Mouse (Mus musculus) neural tube, embryonic 15.5 days (tissue): ENCODE data around the gene Zfyve27. TPM values are rescaled to one million over a fixed set of nuclear protein-coding genes. Genes with fewer than 3 reads are reported as not detected.

ENCODE experiments used
- ATAC-seq: fragments of 200-750 bp; cut with Nextera tagmentation; 2 replicates; pipeline ENCODE4 v1.8.0; 2017; ENCODE audit warnings: mild to moderate bottlenecking, moderate TSS enrichment, moderate library complexity; ENCODE audit not compliant: low FRiP score
- H3K27ac ChIP-seq: fragments of 300-500 bp; sonication (generic); replicated peaks from 2 replicates; pipeline ENCODE4 v1.5.1; 2015; ENCODE audit warnings: mild to moderate bottlenecking, inconsistent platforms
- H3K27me3 ChIP-seq: fragments of 300-500 bp; sonication (generic); replicated peaks from 2 replicates; pipeline ENCODE4 v1.6.1; 2015; ENCODE audit warnings: inconsistent platforms
- H3K36me3 ChIP-seq: fragments of 300-500 bp; sonication (generic); 2 replicates; pipeline ENCODE4 v1.6.1; 2015; ENCODE audit warnings: inconsistent platforms
- H3K4me1 ChIP-seq: fragments of 300-500 bp; sonication (generic); 2 replicates; pipeline ENCODE4 v1.6.1; 2015; ENCODE audit warnings: inconsistent platforms
- H3K4me2 ChIP-seq: fragments of 300-500 bp; sonication (generic); 2 replicates; pipeline ENCODE4 v1.6.1; 2015; ENCODE audit warnings: inconsistent platforms, mild to moderate bottlenecking, moderate library complexity
- H3K4me3 ChIP-seq: fragments of 300-500 bp; sonication (generic); replicated peaks from 2 replicates; pipeline ENCODE4 v1.5.1; 2015; ENCODE audit warnings: mild to moderate bottlenecking, inconsistent platforms
- H3K9ac ChIP-seq: fragments of 300-500 bp; sonication (generic); replicated peaks from 2 replicates; pipeline ENCODE4 v1.6.1; 2015; ENCODE audit warnings: mild to moderate bottlenecking, inconsistent platforms
- H3K9me3 ChIP-seq: fragments of 300-500 bp; sonication (generic); replicated peaks from 2 replicates; pipeline ENCODE4 v1.6.1; 2016; ENCODE audit warnings: inconsistent platforms
- WGBS: fragments of 180-500 bp; shearing (Covaris S2); methylation state at CpG from one replicate; pipeline ENCODE4 v1.1.7; 2015; ENCODE audit warnings: mixed read lengths; 5-methylcytosine and 5-hydroxymethylcytosine counted together
- polyA plus RNA-seq: library from polyadenylated mRNA; unstranded; fragments of >200 nt; fragmentation: Nextera tagmentation; extraction: Ambion mirVana; gene quantifications from 2 replicates; pipeline ENCODE4 v1.2.1, GENCODE M21; 2015

Gene Zfyve27
- polyA plus RNA-seq, result 58.0 and 62.6 TPM in 2 replicates

GRCm38 (mm10) chr19:42163764-42164163 lies at the start of gene Zfyve27:
Gene Zfyve27 (plus strand): TSS chr19:42163951.
- ATAC-seq, result no peak
- peaks cover 12% of the 10 kb centered on the region for H3K27me3 ChIP-seq
- peaks cover 21% of the 10 kb centered on the region; the same call in 1 of the 2 replicates for H3K4me1 ChIP-seq
- no peaks in the 10 kb centered on the region for H3K9me3 ChIP-seq
- 0 out of 2 replicates have a peak within 1 kb of the TSS, but pooled peaks have one; percentile 9 for H3K4me2 ChIP-seq
- H3K9ac ChIP-seq, result no peak within 1 kb of the TSS
- no peak within 1 kb of the TSS for H3K4me3 ChIP-seq
- H3K36me3 ChIP-seq, result no peaks in the 10 kb centered on the region
- 68% methylated on average over 5 of the region's 5 CpGs for WGBS
- 0 out of 2 replicates have a peak within 1 kb of the TSS, but pooled peaks have one; percentile 39 for H3K27ac ChIP-seq

- Histone ChIP-seq H3K4me2 (no peak overlapping the region), H3K36me3 (peaks cover 69% of the 10 kb centered on the region), H3K9ac (no peak overlapping the region), H3K27me3 (no peaks in the 10 kb centered on the region), H3K27ac (no peak overlapping the region), H3K4me3 (no peak overlapping the region), H3K4me1 (no peaks in the 10 kb centered on the region), H3K9me3 (no peaks in the 10 kb centered on the region)
- 89% methylated on average over 4 of the region's 4 CpGs for WGBS
- ATAC-seq, result no peak
These were observed 47.9 kb upstream of the Zfyve27 start for GRCm38 (mm10) chr19:42115783-42116335.

- H3K27ac ChIP-seq, result no peak overlapping the region
- H3K27me3 ChIP-seq, result no peaks in the 10 kb centered on the region
- no peak for ATAC-seq
- no peaks in the 10 kb centered on the region for H3K9me3 ChIP-seq
- H3K9ac ChIP-seq, result no peak overlapping the region
- peaks cover 84% of the 10 kb centered on the region for H3K36me3 ChIP-seq
- H3K4me1 ChIP-seq, result no peaks in the 10 kb centered on the region
- 97% methylated on average over 9 of the region's 9 CpGs for WGBS
- no peak overlapping the region for H3K4me3 ChIP-seq
- H3K4me2 ChIP-seq, result no peak overlapping the region
These were observed 45.6 kb upstream of the Zfyve27 start for GRCm38 (mm10) chr19:42118142-42118541.

DNA sequence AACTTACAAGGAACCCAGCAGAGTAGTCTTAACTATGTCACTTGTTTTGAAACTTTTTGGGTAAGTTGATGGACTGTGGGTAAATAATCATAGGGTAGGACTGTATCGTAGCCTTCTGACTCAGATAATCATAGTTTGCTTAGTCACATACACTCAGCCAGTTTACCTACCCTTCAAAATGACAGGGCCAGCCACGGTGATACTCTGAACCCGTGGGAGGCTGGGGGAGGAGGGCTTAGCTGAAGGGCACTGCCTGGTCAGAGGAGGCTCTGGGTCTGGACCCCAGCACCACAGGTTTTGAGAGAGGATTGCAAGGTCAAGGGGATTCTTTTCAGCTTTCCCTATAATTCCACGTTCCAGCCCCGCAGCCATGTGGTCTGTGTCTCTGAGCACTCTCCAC lies 45.2 kb upstream of the Zfyve27 start:
- 96% methylated on average over 5 of the region's 5 CpGs for WGBS
- no peak for ATAC-seq

DNA sequence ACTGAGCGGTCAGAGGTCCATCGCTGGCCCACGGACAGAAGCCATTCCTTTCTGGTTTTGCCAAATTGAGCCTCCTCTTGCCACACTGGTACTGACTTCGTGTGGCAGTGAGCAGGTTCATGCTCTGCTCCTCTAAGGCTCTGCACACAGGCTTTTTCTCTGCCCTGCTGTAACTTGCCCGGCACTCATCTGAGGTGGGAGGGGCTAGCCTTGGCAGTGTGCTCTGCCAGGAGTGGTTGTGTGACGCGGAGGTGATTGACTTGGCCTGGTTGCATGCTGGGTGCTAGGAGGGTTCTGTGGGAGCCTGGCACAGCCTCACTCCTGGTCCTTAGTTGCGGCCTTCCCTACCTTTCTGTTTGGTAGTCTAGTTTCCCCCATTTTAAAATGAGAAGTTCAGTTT lies 43.3 kb upstream of the Zfyve27 start:
- Histone ChIP-seq H3K9ac (no peak overlapping the region), H3K4me2 (no peak overlapping the region), H3K4me3 (no peak overlapping the region), H3K27ac (no peak overlapping the region), H3K27me3 (no peaks in the 10 kb centered on the region), H3K36me3 (peaks cover 83% of the 10 kb centered on the region), H3K4me1 (no peaks in the 10 kb centered on the region; the same call in 1 of the 2 replicates), H3K9me3 (no peaks in the 10 kb centered on the region)
- 92% methylated on average over 8 of the region's 8 CpGs for WGBS
- no peak for ATAC-seq

More for the DNA sequence above, 45.2 kb upstream of the Zfyve27 start:
- Histone ChIP-seq H3K4me1 (no peaks in the 10 kb centered on the region), H3K9me3 (no peaks in the 10 kb centered on the region), H3K27me3 (no peaks in the 10 kb centered on the region), H3K9ac (no peak overlapping the region), H3K4me2 (no peak overlapping the region), H3K27ac (no peak overlapping the region), H3K36me3 (peaks cover 84% of the 10 kb centered on the region), H3K4me3 (no peak overlapping the region)

GRCm38 (mm10) chr19:42124684-42125083 lies 39.1 kb upstream of the Zfyve27 start:
- H3K4me2 ChIP-seq, result no peak overlapping the region
- no peak overlapping the region for H3K27ac ChIP-seq
- peaks cover 9% of the 10 kb centered on the region for H3K27me3 ChIP-seq
- 88% methylated on average over 13 of the region's 13 CpGs for WGBS
- H3K4me3 ChIP-seq, result no peak overlapping the region
- H3K36me3 ChIP-seq, result peaks cover 46% of the 10 kb centered on the region
- no peak for ATAC-seq
- H3K9me3 ChIP-seq, result no peaks in the 10 kb centered on the region
- H3K4me1 ChIP-seq, result peaks cover 18% of the 10 kb centered on the region
- H3K9ac ChIP-seq, result no peak overlapping the region

DNA sequence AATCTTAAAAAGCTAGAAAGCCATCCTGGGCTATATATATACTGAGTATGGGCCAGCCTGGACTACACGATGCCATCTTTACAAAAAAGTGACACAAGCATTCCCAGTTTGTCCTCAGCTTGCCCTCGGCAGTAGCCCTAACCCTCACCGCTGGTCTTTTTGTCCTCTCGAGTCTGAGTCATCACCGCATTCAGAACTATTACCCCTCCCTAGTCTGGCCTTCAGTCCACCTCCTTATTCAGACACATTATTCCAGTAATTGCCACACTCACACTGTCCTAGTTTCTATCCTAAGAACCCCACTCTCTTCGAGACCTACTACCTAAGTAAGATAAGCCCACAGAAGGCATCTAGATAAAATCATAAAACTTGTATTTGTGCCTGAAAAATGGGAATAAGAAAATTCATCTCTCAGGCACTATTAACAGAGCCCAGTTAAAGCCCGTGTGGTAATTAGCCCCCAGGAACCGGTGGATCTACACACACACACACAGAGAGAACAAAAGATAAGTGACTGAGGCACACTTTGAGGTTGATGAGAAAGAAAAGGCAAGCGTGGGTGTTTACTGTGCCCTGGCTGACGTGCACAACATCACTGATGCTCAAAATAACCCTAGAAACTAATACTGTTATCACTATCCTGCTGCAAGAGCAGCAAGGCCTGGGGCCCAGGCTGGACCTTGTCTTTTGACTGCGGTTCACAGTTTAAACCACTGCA lies 38.1 kb upstream of the Zfyve27 start:
- WGBS, result 75% methylated on average over 11 of the region's 11 CpGs
- Histone ChIP-seq H3K27me3 (peaks cover 9% of the 10 kb centered on the region), H3K4me1 (peaks cover 24% of the 10 kb centered on the region), H3K36me3 (peaks cover 36% of the 10 kb centered on the region), H3K9ac (no peak overlapping the region), H3K4me3 (no peak overlapping the region), H3K9me3 (no peaks in the 10 kb centered on the region), H3K27ac (no peak overlapping the region), H3K4me2 (no peak overlapping the region)
- ATAC-seq, result no peak

GRCm38 (mm10) chr19:42126219-42126605 lies 37.5 kb upstream of the Zfyve27 start:
- no peaks in the 10 kb centered on the region for H3K9me3 ChIP-seq
- peaks cover 24% of the 10 kb centered on the region for H3K4me1 ChIP-seq
- ATAC-seq, result no peak
- no peak overlapping the region for H3K27ac ChIP-seq
- 90% methylated on average over 6 of the region's 6 CpGs for WGBS
- no peak overlapping the region for H3K4me2 ChIP-seq
- H3K4me3 ChIP-seq, result no peak overlapping the region
- peaks cover 9% of the 10 kb centered on the region for H3K27me3 ChIP-seq
- H3K36me3 ChIP-seq, result peaks cover 31% of the 10 kb centered on the region
- no peak overlapping the region for H3K9ac ChIP-seq

- WGBS, result 86% methylated on average over 5 of the region's 5 CpGs
- no peak overlapping the region for H3K4me3 ChIP-seq
- no peak overlapping the region for H3K27ac ChIP-seq
- no peak overlapping the region for H3K4me2 ChIP-seq
- H3K4me1 ChIP-seq, result peaks cover 24% of the 10 kb centered on the region
- ATAC-seq, result no peak
- peaks cover 9% of the 10 kb centered on the region for H3K27me3 ChIP-seq
- no peak overlapping the region for H3K9ac ChIP-seq
- H3K9me3 ChIP-seq, result no peaks in the 10 kb centered on the region
- H3K36me3 ChIP-seq, result peaks cover 26% of the 10 kb centered on the region
These were observed 36.7 kb upstream of the Zfyve27 start for GRCm38 (mm10) chr19:42127024-42127423.

DNA sequence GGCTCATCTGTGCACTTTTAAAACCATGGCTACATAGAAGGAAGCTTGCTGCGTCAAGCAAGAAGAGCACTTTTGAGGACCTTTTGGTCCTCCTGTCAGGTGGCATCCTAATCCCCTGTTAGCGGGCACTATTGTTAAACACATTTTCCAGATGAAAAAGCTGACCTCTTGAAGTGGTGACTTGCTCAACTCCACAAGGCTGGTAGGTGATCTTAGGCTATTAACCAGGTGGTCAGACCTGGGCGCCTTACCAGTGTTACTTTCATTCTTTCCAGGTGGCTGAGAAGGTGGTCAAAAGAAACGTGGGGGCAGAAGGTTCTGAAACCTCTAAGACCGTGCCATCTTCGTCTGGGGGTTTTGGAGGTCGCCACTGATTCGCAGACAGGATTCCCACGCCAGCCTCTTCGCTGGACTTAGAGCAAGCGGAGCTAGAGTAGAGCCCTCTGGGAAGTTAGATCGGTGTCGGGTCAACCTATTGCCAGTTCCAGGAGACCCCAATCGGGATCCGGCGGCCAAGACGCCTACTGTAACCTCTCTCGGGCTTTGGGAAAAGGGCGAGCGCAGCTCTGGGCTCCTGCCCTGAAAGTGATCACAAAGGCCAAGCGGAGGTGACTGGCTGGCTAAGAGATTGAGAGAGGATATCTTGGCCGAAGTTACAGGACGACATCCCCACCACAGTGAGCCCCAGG lies 35.6 kb upstream of the Zfyve27 start:
- 5% methylated on average over 23 of the region's 23 CpGs for WGBS
- H3K4me2 ChIP-seq, result peak overlapping the region; percentile 98
- H3K36me3 ChIP-seq, result peaks cover 15% of the 10 kb centered on the region
- peaks cover 24% of the 10 kb centered on the region for H3K4me1 ChIP-seq
- H3K9ac ChIP-seq, result peak overlapping the region; percentile 70
- H3K27ac ChIP-seq, result peak overlapping the region; percentile 69
- H3K4me3 ChIP-seq, result peak overlapping the region; percentile 64
- ATAC-seq, result peak; percentile 15
- H3K9me3 ChIP-seq, result no peaks in the 10 kb centered on the region
- peaks cover 9% of the 10 kb centered on the region for H3K27me3 ChIP-seq

DNA sequence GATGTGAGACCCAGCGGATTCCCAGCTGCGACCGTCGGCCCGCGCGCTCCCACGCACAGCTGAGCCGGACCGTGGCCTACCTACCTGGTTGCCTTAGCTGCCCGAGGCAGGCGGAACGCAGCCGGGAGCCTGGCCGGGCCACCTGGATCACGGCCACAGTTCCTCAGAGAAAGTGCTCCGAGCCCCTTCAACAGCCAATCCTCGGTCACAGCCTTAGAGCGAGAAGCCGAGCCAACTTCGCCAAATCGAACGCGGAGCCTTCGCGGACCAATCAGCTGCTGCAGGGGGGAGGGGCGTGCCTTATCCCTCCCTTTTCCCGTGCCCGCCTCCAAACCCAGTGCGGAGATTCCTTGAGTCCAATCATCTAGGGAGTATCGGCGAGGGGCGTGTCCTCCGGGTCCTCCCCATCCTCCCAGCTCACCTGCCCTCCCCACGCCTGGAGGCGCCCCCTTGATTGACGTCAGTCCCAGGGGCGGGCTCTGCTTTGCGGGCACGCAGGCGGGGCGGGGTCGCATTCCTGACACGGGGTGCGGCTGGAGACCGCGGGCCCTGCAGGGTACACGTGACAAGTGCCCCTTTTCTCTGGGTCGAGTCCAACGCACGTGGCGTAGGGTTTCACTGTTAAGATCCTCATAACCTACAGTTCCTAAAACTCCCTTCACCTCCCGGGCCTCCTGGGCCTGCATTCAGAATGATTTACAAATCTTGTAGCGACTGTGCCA lies 34.8 kb upstream of the Zfyve27 start, which contains the start of gene Avpi1:
TSS of gene Avpi1 (minus strand) at position 273 of the 722 bp plus-strand sequence.
- peak within 1 kb of the TSS; percentile 64 for H3K4me3 ChIP-seq
- peak; percentile 97 for ATAC-seq
- no peaks in the 10 kb centered on the region for H3K9me3 ChIP-seq
- under 1% methylated on average over 54 of the region's 54 CpGs for WGBS
- peaks cover 24% of the 10 kb centered on the region for H3K4me1 ChIP-seq
- H3K4me2 ChIP-seq, result peak within 1 kb of the TSS; percentile 98
- H3K36me3 ChIP-seq, result peaks cover 8% of the 10 kb centered on the region; the same call in 1 of the 2 replicates
- H3K27ac ChIP-seq, result peak within 1 kb of the TSS; percentile 69
- peaks cover 9% of the 10 kb centered on the region for H3K27me3 ChIP-seq
- peak within 1 kb of the TSS; percentile 70 for H3K9ac ChIP-seq
